Mouse (Mus musculus): ENCODE data around the gene Mrps23.

Mrps23 gene

DNA sequence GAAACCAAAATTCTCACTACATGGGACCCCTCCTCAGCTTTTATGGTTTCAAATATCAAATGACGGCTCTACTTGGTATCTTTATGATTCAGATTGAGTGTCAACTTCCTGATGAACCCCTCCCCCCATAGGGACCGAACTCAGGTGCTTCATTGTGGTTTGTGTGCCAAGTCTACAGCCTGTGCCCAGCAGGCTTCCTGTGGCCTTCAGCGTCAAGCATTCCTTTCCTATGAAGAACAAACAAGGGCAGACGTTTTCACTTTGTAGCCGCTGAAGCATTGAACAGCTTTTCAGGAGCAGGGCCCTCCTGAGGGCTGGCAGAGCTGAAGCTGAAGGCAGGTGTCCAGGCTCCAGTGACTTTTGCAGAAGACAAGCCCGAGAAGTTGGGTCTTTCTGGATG, 9.6 kb downstream of the Mrps23 start:
- no peak for DNase-seq

DNA sequence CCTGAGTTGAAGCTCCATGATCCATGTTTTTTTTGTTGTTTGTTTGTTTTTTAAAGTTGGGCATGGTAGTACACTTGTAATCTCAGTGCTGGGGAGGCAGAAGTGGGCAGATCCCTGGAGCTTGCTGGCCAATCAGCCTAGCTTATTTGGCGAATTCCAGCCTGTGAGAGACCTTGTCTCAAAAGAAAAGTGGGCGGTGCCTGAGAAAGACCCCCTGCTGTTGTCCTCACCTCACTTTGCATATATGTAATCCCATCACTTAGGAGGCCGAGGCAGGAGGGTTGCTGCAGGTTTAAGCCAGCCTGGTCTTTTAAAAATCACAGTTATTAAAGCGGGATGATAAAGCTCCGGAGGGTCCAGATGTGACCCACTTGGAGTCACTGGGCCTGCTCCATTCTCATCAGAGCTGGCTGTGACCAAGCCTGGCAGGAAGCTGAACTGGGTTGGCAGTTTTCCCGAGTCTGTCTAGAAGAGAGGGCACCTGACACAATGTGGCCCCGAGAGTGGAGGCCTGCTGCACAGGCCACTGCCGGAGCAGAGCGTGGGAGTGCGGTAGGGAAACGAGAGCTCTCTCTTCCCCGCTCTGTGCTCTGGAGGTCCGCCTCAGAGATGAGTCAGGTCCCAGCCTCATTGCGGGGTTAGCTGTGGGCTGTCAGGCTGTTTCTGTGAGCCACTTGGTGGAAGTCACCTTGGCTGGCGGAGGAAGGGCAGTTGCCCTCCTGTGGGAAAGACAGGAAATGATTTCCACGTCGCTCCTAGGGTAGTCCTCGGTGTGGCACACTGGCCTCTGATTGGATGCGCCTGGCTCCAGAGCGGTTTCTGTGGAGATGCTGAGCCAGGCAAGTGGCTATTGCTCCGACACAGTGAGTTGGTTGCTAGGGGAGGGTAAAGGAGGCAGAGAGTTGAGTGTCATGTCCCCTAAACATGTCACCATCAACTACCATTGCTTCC, 11.0 kb downstream of the Mrps23 start:
- no peak for DNase-seq

DNA sequence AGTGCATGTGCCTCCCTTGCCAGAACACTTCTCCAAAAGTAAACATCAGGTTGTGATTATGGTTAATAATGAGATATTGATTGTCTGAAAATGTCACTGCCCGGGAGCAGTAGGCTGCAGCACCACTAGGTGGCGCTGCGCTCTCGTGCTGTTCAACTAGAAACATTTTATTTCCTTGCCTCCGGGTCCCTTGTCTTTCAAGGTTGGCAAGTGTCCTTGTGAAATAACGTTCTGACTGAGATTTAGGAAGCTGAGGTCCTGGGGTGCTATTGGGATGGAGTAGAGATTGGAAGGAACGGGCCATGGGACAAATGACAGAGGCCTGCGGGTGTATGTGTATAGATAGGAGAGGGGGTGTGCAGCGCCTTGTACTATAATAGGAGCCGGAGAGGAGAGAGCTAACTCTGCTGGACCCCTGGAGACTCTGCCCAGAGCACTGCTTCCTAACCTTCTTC, 12.1 kb downstream of the Mrps23 start:
- peak; percentile 37 to 51 for DNase-seq

DNA sequence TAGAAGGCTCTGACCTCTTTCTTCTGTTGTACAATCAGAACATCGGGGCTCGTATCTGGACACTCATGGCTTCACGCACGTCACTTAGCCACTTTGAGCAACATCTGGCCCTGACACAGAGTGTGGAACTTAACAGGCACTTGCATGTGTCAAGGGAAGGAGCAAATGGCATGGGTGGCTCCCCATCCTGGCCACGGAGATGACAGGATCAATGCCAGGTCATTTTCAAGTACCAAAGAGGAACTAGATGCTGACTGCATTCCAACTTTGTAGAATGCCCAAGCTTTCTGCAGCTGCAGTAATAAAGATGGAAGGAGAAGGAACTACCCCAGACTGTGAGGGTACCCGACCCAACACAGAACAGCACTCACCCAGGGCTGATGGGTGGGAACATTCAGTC, 14.0 kb downstream of the Mrps23 start:
- DNase-seq: no peak

DNA sequence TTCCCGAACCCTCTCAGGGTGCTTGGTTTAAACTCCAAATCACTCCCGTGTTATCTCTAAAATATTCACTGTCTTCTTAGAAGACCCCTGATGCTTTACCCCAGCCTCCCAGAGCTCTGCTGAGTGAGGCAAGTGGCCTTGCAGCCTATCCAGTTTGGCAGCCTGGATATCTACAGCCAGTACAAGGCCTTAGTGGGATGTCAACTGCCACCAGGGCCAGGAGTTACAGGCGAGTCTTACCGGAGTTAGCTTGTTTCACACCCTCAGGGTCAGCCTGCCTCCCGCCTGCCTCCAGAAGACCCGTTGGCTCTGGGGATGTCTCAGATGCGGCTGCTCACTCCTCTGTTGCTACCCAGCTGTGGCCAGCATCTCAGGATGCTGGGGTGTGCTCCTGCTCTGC, 14.4 kb downstream of the Mrps23 start:
- DNase-seq: no peak

DNA sequence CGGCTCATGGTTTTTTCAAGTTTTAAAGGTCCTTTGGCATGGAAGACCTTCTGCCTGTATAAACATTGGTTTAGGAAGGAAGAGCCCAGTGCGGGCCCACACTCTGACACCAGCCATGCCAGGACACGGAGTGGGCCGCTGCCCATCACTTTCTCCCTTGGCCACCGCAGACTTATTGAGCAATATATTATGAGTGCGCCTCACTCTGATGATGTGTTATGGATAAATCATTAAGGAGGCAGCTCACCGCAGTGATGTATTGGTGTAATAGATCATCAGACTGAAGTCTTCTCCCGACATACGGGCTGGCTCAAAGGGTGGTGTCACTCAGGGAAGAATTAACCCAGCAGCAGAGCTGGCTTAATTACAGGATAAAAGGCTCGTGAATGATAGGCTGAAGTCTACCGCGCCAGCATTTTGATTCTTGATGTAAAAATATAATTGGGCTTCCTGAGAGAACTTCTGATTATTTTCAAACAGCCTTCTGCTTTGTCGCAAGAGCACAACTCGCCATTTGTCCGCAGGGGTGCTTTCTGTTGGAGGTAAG, 17.8 kb downstream of the Mrps23 start:
- DNase-seq: no peak

DNA sequence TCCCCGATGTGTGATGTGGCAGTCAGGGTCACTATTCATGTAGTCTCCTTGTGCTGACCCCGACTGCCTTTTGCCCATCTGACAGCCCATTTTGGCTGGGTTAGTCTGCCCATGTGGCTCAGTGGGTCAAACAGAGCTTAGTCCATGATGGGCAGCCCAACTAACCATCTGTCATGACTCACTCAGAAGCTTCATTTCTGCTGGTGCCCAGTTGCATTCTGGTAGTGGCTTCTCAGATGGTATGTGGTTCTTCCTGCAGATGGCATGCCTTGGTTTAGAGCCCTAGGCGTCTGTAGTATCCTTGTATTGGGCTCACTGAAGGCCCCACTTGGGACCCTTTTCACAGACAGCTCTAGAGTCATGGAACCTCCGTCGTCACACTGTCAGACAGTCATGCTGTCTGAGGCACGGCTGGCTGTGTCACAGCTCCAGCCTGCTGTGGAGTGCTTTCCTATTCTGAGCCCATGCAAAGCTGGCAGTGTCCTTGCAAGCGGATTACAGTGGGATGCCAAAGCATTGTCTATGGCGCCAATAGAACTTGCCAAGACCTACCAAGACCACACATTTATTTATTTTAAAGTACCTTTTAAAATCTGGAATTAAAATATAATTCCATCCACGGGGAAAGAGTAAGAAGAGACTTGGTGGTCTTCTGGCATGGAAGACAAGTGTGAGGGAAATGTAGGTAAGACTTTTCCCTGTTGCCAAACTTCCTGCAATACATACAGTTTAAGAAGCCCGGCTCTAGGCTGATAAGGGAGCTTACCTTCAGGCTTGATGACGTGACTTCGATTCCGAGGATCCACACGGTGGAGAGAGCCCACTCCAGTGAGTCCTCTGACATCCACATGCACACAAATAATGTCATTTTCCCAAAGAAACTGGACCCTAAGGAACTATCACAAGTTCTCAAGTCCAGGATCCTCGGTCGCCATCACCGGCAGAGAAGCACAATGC, 23.1 kb downstream of the Mrps23 start:
- no peak for DNase-seq

DNA sequence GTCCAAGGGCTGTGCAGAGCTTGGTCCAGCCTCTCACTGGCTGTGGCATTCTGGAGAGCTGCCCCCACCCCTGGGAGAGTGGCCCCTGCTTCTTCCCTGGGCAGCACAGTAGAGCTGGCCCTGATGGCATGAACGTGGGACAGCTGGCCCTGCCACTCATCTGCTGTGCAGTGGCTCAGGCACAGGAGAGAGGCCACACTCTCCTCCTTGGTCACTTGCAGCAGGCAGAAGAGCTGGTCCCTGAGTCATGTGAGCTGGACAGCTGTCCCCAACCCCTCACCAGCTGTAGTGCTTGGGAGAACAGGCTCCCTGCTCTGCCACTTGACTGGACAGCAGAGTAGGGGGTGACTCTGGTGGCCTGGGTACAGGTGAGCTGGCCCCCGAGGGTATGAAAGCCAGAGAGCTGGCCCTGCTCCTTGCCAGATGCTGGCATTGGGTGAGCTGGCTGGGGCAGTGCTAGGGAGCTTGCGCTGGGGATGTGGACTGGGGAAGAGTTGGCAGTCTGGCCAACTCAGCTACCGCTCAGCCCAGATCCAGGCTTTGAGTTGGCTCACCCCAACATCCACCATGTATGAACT, 27.1 kb downstream of the Mrps23 start:
- DNase-seq: no peak

DNA sequence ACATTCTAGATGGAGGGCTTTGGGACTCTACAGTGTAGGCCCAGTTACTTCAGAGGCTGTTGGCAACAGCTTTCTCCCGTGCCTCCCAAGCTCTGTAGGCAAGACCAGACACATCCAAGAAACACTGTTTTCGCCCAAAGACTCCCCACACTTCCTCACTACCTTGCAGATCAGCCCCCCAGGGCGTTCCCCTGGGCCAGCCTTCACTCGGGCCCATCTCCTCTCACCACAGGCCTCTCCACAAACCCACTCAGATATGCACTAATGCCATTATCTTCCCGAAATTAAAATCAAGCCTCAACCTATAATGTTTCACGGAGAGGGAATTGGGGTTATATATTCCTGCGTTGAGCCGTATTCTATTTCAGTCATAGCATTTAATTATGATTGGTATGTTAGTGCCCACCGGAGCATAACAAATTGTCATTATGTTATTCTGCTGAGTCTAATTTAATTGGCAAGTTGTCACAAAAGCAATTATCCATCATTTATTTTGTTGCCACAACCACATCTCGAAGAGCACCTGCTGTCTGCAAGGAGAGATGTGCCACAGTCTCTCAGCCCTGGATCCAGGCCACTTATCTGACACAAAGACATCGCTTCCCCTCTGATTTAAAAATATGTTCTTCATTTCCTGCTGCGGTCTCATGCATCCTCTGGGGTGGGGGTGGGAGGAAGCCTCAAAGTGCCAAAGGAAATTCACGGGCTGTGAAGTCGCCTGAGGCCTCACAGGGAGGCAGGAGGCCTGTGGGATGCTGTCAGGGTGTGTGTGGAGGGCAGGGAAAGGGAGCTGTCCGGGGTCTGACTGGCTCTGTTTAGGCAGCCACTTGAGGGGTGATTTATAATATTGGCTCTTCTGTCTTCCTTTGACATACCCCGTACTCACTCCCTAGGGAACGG, 29.6 kb downstream of the Mrps23 start:
- DNase-seq: peak; percentile 33 to 54

DNA sequence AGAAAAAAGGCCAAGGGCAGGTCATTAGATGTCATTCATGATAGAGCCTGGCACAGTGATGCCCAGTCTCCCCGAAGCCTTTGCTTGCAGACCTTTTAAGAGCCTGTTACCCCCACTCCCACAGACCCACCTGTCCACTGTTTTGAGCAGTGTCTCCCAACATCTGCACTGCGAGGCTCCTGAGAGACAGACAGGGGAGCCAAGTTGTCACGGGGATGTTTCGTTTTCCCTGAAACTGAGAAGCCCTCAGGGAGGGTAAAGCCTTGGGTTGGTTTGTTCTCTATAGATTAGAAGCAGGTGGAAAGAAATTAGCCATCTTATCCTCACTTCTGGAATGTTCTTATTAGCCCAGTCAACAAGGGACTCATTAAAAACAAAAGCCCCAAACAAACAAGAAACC, 30.6 kb downstream of the Mrps23 start:
- no peak for DNase-seq

DNA sequence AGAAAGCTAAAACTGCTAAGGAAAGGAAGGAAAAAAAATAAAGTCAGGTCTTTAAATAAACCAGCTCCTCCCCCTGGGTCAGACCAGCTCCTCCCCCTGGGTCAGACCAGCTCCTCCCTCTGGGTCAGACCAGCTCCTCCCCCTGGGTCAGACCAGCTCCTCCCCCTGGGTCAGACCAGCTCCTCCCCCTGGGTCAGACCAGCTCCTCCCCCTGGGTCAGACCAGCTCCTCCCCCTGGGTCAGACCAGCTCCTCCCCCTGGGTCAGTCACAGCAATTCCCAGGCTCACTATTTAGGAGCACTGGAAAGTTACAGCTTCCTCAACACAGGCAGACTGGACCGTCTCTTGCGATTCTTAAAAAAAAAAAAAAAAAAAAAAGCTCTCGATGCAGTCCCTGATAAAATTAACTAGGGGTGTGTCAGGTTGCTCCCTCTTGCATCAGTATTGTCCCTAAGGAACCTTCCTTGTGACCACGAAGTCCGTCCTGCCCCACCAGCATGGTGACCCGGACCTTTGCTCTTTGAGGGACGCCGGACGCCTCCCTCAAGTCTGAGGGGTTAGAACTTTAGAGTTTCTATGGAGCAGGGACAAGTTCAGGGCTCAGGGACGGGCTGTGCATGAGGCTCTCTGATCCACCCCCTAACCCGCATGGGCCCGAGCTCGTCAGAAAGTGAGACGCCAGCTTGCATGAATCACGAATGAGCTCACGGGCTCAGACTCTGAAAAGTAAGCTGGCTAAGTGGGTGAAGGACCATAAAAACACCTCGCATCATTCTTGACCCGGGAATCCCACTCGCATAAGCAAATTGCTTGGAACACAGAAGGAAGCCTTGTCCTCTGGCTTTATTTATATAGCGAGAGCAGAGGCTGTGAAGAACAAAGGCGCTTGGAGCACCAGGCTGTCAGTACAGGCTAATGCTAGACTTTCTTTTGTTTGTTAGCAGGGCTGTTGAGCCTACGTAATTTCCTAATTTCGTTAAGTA, 31.3 kb downstream of the Mrps23 start:
- DNase-seq: no peak

DNA sequence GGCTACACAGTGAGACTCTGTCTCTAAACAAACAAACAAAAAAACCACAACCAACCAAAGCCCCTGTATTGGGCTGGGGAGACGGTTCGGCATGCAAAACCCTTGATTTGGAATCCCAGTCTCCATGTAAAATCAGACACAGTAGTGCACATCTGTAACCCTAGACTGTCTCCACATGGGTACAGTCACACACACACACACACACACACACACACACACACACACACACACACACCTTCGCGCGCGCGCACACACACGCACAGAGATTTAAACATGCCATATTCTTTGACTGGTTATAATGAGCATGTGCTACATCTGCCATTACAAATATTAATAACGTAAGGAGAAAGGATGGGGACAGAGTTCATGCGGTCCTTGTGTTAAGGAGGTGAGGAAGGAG, 36.1 kb downstream of the Mrps23 start:
- no peak for DNase-seq

DNA sequence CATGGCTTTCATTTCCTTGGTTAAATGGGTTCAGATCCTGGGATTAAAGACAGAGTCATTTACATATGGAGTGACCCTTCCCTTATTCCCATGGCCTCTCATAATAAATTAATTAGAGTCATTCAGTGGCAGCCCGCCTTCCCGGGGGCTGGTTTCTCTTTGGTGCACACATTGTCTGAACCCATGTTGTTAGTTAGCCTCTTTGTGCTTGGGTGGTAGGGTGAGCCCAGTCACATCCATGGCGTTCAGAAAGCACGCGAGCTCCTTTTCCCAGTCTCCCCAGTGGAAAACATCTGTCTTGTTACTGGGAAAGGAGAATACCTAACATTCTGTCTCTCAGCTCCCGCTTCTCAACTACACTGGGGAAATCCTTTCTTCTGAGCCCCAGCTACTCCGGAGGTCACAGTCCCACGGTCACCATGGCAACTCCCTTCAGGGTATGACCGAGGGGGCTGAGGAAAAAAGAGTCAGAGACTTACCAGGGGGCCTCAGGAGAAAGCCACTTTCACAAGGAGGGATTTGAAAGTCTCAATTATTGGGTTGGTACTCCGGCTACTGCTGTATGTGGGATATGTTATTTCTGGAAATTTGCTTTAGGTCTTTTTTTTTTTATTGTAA, 36.7 kb downstream of the Mrps23 start:
- no peak for DNase-seq

DNA sequence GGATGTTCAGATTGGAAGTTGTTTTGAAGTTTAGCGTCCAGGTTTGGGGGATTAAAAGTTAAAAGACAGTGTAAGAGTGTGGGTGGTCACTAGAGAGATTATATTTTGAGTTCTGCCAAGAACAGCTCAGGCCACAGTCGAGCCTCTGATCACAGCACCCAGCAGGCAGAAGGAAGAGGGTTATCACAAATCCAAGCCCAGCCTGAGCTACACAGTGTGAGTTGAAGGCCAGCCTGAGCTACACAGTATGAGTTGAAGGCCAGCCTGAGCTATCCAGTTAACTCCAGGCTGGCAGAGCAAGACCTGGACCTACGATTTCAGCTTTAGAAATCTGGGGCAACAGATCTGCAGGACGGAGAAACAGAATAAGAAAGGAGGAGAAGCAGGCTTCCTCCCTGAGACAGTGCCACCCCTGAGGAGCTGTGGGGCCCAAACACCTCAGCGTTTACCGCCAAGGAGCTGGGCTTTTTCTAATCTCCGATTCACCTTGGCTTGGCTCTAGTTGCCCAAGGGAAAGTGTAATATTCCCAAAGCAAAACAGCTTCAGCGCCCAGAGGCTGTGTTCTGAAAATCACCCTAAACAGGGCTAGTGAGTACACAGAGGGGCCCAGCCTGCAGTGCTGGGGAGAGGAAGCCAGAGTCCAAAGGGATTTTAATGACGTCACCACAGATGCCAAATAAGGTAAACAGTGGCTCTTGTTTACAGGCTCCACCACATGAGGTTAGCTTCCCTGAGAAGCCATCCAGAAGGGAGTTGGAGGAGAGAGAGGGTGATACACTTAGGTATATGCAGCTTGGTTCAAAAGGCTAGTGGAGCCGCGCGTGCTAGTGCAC, 37.5 kb downstream of the Mrps23 start:
- DNase-seq: no peak

DNA sequence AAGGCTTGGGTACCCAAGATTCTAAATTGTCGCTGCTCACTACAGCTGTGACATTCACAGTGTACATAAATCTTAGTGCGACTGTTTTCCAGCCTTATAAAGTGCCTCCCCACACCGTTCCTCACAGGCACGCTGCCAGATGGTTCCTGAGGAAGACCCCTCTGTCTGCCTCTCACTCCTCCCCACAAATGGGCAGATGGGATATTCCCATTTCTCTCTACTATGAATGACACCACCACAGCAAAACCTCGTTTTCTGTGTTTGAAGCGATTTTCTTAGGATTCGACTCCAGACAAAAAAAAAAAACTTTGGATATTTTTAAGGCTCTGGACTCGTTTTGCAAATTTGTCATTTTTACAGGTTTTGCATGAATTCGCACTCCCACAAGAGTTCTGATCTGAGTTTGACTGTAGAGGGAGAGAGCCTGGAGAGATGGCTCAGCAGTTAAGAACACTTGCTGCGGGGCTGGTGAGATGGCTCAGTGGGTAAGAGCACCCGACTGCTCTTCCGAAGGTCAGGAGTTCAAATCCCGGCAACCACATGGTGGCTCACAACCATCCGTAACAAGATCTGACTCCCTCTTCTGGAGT, 41.5 kb downstream of the Mrps23 start:
- no peak for DNase-seq

DNA sequence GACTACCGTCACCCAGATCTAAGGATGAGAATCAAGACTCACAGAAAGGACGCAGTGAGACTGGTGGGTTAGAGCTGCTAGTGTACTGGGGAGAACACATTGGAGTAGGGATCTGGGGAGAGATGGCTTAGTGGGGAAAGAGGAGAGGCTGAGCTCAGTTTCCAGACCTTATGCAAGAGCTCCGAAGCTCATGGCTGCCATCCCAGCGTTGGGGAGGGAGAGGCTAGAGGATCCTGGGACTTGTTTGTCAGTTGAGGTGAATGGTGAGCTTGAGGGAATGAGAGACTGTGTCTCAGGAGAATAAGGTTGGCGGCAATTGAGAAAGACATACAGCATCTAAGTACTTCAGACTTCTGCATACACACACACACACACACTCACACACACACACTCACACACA, 44.4 kb downstream of the Mrps23 start:
- DNase-seq: no peak

DNA sequence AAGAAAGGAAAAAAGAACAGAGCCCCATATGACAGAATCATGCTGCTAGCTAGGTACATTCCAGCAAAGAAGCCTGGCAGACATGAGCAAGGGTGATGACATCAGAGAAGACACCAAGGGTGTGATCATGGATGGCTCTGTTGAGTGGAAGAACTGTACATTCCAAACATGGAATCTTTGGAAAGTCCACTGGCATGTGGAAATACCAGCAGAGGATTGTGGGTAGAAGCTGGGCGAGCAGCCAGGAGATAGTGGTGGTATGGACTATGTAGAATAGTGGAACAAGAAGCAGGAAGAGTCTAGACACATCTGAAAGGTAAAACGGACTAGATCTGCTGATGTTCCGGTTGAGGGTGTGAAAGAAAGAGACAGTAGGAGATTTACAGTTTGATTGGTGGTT, 46.4 kb downstream of the Mrps23 start:
- no peak for DNase-seq

DNA sequence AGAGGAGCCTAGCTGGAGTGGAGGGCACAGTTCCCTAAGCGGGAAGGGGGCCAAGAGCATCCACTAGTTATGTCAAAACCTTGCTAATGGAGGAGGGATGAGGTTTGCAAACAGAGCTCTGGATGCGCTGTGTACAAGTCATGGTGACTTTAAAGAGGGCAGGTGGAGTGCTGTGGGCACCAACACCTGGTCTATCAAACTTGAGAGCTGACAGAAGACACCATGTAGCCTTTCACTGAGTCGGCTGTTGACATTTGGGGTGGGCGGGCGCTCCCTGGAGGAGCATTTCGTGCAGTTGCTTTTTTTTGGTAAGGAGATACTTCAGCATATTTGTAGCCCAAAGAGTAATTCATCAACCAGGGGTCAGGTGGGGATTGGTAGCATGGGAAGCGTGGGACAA, 47.1 kb downstream of the Mrps23 start:
- no peak for DNase-seq
